Mouse (Mus musculus) small intestine, adult 2 months (tissue): Measurements from ENCODE around the gene Snu13. TPM values are rescaled to one million over a fixed set of nuclear protein-coding genes. Genes with fewer than 3 reads are reported as not detected.

Source experiments
- H3K27ac ChIP-seq: fragments of 200-500 bp; 2 replicates; pipeline ENCODE4 v1.5.1; 2012; ENCODE audit warnings: low read depth, low read length, control low read depth, inconsistent platforms; ENCODE audit not compliant: insufficient read depth
- H3K27me3 ChIP-seq: fragments of 200-500 bp; 2 replicates; pipeline ENCODE4 v1.6.1; 2012; ENCODE audit warnings: mild to moderate bottlenecking, moderate library complexity, low read length, inconsistent platforms; ENCODE audit not compliant: control insufficient read depth, insufficient read depth
- H3K36me3 ChIP-seq: fragments of 200-500 bp; 2 replicates; pipeline ENCODE4 v1.6.1; 2012; ENCODE audit warnings: mild to moderate bottlenecking, low read length, control low read depth, inconsistent platforms; ENCODE audit not compliant: control insufficient read depth, insufficient read depth
- H3K4me1 ChIP-seq: fragments of 200-500 bp; 2 replicates; pipeline ENCODE4 v1.6.1; 2012; ENCODE audit warnings: low read length, inconsistent platforms, mixed read lengths; ENCODE audit not compliant: control insufficient read depth, insufficient read depth, insufficient read length
- H3K4me3 ChIP-seq: fragments of 200-500 bp; 2 replicates; pipeline ENCODE4 v1.5.1; 2012; ENCODE audit warnings: low read depth, mild to moderate bottlenecking, control low read depth, inconsistent platforms, low read length, moderate library complexity
- CTCF ChIP-seq: fragments of 200-500 bp; IDR thresholded peaks from 2 replicates; pipeline ENCODE4 v1.5.1; 2012; ENCODE audit warnings: low read depth, mild to moderate bottlenecking, control low read depth, inconsistent platforms, low read length, moderate library complexity, mixed read lengths; ENCODE audit not compliant: insufficient replicate concordance, insufficient read length; ENCODE audit errors: extremely low read depth
- POLR2A ChIP-seq: fragments of 200-500 bp; IDR thresholded peaks from 2 replicates; pipeline ENCODE4 v1.6.1; 2012; ENCODE audit warnings: low read depth, mild to moderate bottlenecking, control low read depth, inconsistent platforms, low read length, moderate library complexity
- WGBS: fragments of 180-500 bp; shearing (Covaris S2); methylation state at CpG from one replicate; pipeline ENCODE4 v1.1.7; 2018; 5-methylcytosine and 5-hydroxymethylcytosine counted together
- polyA plus RNA-seq: library from polyadenylated mRNA; depleted of rRNA; stranded (reverse); fragments of >200 nt; gene quantifications from 2 replicates; pipeline ENCODE4 v1.2.3, GENCODE M21; 2012; rRNA removed

Gene Snu13
- polyA plus RNA-seq, 1 experiment = 25.7 TPM

- Histone ChIP-seq H3K27ac (peak overlapping the region; percentile 50), H3K4me1 (peaks cover 8% of the 10 kb centered on the region), H3K4me3 (peak overlapping the region; percentile 78), H3K27me3 (no peaks in the 10 kb centered on the region), H3K36me3 (peaks cover 4% of the 10 kb centered on the region)
- peak; percentile 24; the same call in 1 of the 2 replicates for TF ChIP-seq CTCF
- no peak for TF ChIP-seq POLR2A
- under 1% methylated on average over 39 of the region's 39 CpGs for whole genome bisulfite sequencing
Measured at GRCm38 (mm10) chr15:82015392-82016100, 31.9 kb downstream of the Snu13 start.

GRCm38 (mm10) chr15:82014745-82015391 lies 32.5 kb downstream of the Snu13 start:
- TF ChIP-seq CTCF = no peak
- TF ChIP-seq POLR2A = no peak
- H3K27ac ChIP-seq = peak overlapping the region; percentile 50
- 14% methylated on average over 9 of the region's 9 CpGs for WGBS
- peak overlapping the region; percentile 78 for H3K4me3 ChIP-seq
- H3K4me1 ChIP-seq = peaks cover 8% of the 10 kb centered on the region
- no peaks in the 10 kb centered on the region for H3K27me3 ChIP-seq
- peaks cover 2% of the 10 kb centered on the region; the same call in 1 of the 2 replicates for H3K36me3 ChIP-seq

- no peak overlapping the region for H3K4me3 ChIP-seq
- TF ChIP-seq POLR2A = no peak
- no peak for TF ChIP-seq CTCF
- H3K27me3 ChIP-seq = no peaks in the 10 kb centered on the region
- 84% methylated on average over 6 of the region's 6 CpGs for WGBS
- H3K36me3 ChIP-seq = peaks cover 2% of the 10 kb centered on the region; the same call in 1 of the 2 replicates
- H3K27ac ChIP-seq = no peak overlapping the region
- H3K4me1 ChIP-seq = peaks cover 8% of the 10 kb centered on the region; the same call in 1 of the 2 replicates
Measured at GRCm38 (mm10) chr15:82011947-82012346, 35.5 kb downstream of the Snu13 start.

- no peak overlapping the region for H3K27ac ChIP-seq
- no peak overlapping the region for H3K4me3 ChIP-seq
- no peaks in the 10 kb centered on the region for H3K27me3 ChIP-seq
- peaks cover 20% of the 10 kb centered on the region for H3K36me3 ChIP-seq
- peaks cover 16% of the 10 kb centered on the region; the same call in 1 of the 2 replicates for H3K4me1 ChIP-seq
- 39% methylated on average over 8 of the region's 8 CpGs for WGBS
- TF ChIP-seq CTCF (no peak), POLR2A (peak; percentile 37; the same call in 1 of the 2 replicates)
Measured at GRCm38 (mm10) chr15:82004257-82004656, 43.1 kb downstream of the Snu13 start.

- 84% methylated on average over 6 of the region's 6 CpGs for WGBS
- peaks cover 30% of the 10 kb centered on the region for H3K36me3 ChIP-seq
Measured at GRCm38 (mm10) chr15:81993992-81994391, 53.4 kb downstream of the Snu13 start.

GRCm38 (mm10) chr15:81990549-81990948 lies 56.8 kb downstream of the Snu13 start:
- Histone ChIP-seq H3K4me3 (no peak overlapping the region), H3K4me1 (peaks cover 9% of the 10 kb centered on the region; the same call in 1 of the 2 replicates), H3K27me3 (no peaks in the 10 kb centered on the region), H3K27ac (no peak overlapping the region), H3K36me3 (peaks cover 12% of the 10 kb centered on the region; the same call in 1 of the 2 replicates)
- WGBS = 23% methylated on average over 7 of the region's 7 CpGs
- TF ChIP-seq POLR2A = no peak
- TF ChIP-seq CTCF = no peak

More at GRCm38 (mm10) chr15:81993992-81994391, 53.4 kb downstream of the Snu13 start:
- no peak overlapping the region for H3K4me3 ChIP-seq
- peaks cover 7% of the 10 kb centered on the region; the same call in 1 of the 2 replicates for H3K4me1 ChIP-seq
- no peak overlapping the region for H3K27ac ChIP-seq
- TF ChIP-seq POLR2A (no peak), CTCF (no peak)
- no peaks in the 10 kb centered on the region for H3K27me3 ChIP-seq

Other genes with a start within 250 kb of the Snu13 start
- 5.6 and 9.4 TPM in 2 replicates for gene Tef, start 245.2 kb downstream of the Snu13 start, polyA plus RNA-seq
- 14.7 and 33.2 TPM in 2 replicates for gene Tob2, start 188.8 kb downstream of the Snu13 start, polyA plus RNA-seq
- gene Phf5a, start 175.7 kb downstream of the Snu13 start, polyA plus RNA-seq = 22.6 and 47.0 TPM in 2 replicates
- gene Aco2, start 175.3 kb downstream of the Snu13 start, polyA plus RNA-seq = 266 and 416 TPM in 2 replicates
- gene Polr3h, start 121.4 kb downstream of the Snu13 start, polyA plus RNA-seq = 3.7 and 5.2 TPM in 2 replicates
- 1.3 and 2.4 TPM in 2 replicates for gene Csdc2, start 110.8 kb downstream of the Snu13 start, polyA plus RNA-seq
- gene Pmm1, start 86.7 kb downstream of the Snu13 start, polyA plus RNA-seq = 18.9 and 22.0 TPM in 2 replicates
- not detected in 2 replicates for gene 1700029P11Rik, start 67.1 kb downstream of the Snu13 start, polyA plus RNA-seq
- 7.8 and 9.1 TPM in 2 replicates for gene Xrcc6, start 59.8 kb downstream of the Snu13 start, polyA plus RNA-seq
- gene Desi1, start 13.7 kb downstream of the Snu13 start, polyA plus RNA-seq = 16.3 and 25.4 TPM in 2 replicates
- not detected in 2 replicates for gene 4930407I10Rik, start 11.6 kb upstream of the Snu13 start, polyA plus RNA-seq
- gene Mei1, start 22.4 kb upstream of the Snu13 start, polyA plus RNA-seq = 0.04 and 0.05 TPM in 2 replicates
- 5.6 and 6.9 TPM in 2 replicates for gene Ccdc134, start 80.3 kb upstream of the Snu13 start, polyA plus RNA-seq
- 144 and 240 TPM in 2 replicates for gene Srebf2, start 99.6 kb upstream of the Snu13 start, polyA plus RNA-seq
- 0.38 and 2.6 TPM in 2 replicates for gene Shisa8, start 165.2 kb upstream of the Snu13 start, polyA plus RNA-seq
- gene Tnfrsf13c, start 176.8 kb upstream of the Snu13 start, polyA plus RNA-seq = 6.3 and 14.1 TPM in 2 replicates
- 5.8 and 16.4 TPM in 2 replicates for gene Cenpm, start 197.2 kb upstream of the Snu13 start, polyA plus RNA-seq
- gene 1500009C09Rik, start 204.8 kb upstream of the Snu13 start, polyA plus RNA-seq = 0.19 and 0.37 TPM in 2 replicates
- 0.24 and 0.52 TPM in 2 replicates for gene Sept3, start 227.3 kb upstream of the Snu13 start, polyA plus RNA-seq